Mouse (Mus musculus) B cell, adult 2 months (primary cell): ENCODE results near the gene Gm45837.
"Not testable (repeated sequence)": the region's sequence is repeated elsewhere in the genome, so short reads cannot be mapped to it uniquely, and the experiment has no call there.

Experiments
- DNase-seq, 2 experiments: peaks; one replicate each; pipeline ENCODE4 v3.0.0; 2022

The Gm45837 gene

DNA sequence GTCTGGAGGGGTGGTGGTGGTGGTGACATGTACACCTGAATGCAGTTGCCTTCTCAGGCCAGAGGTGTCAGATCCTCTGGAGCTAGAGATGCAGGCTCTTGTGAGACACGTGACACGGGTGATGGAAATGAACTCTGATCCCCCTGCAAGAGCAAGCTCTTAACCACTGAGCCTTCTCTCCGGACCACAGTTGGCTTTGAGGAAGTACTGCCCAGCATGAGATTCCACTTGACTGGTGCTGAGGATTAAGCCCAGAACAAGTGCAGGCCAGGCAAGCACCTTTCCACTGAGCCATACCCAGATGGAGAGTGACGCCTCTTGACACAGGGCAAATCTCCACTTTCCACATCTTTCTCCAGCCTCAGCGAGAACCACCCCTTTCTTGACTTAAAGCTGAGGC is 148.7 kb downstream of the Gm45837 start:
- not testable (repeated sequence) for DNase-seq
